Mouse (Mus musculus): ENCODE results near the gene Serac1. TPM values are rescaled to one million over a fixed set of nuclear protein-coding genes. Genes with fewer than 3 reads are reported as not detected.

The Serac1 gene
- polyA plus RNA-seq, 1 experiment from 2014 or later, result 6.2 TPM

DNA sequence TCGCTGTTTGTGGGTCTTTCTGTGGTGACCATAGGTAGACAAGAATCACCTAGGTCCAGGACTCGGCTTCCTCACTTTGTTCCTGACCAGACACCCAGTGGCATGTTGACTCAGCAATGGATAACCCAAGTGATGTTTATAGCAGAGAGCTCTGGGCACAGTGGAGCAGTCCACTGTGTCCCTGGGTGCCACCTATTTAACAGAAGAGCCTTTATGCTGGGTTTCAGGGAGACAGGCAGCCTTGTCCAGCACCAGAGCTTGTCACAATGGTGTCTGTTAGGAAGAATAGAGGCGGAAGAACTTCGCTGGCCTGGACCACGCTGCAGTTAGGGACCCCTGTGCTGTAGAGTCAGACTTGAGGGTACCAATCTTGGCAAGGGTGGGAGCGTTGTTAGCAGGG is 77.0 kb downstream of the Serac1 start:
- H3K4me1 ChIP-seq, result peaks cover 41% of the 10 kb centered on the region
- H3K4me2 ChIP-seq, result no peak overlapping the region
- H3K9me3 ChIP-seq, result no peaks in the 10 kb centered on the region
- WGBS, result 87% methylated on average over 6 of the region's 6 CpGs
- no peak overlapping the region for H3K4me3 ChIP-seq
- no peak overlapping the region for H3K27ac ChIP-seq
- H3K9ac ChIP-seq, result no peak overlapping the region
- no peak for ATAC-seq (ENCODE audit: insufficient number of reproducible peaks, low FRiP score, low TSS enrichment, low read depth)
- H3K36me3 ChIP-seq, result peaks cover 4% of the 10 kb centered on the region; the same call in 1 of the 2 replicates
- no peaks in the 10 kb centered on the region for H3K27me3 ChIP-seq

- Histone ChIP-seq H3K27me3 (no peaks in the 10 kb centered on the region), H3K4me3 (no peak overlapping the region), H3K36me3 (peaks cover 4% of the 10 kb centered on the region; the same call in 1 of the 2 replicates), H3K4me2 (no peak overlapping the region), H3K4me1 (peaks cover 38% of the 10 kb centered on the region), H3K9me3 (no peaks in the 10 kb centered on the region), H3K9ac (no peak overlapping the region), H3K27ac (no peak overlapping the region)
- no peak for ATAC-seq (ENCODE audit: insufficient number of reproducible peaks, low FRiP score, low TSS enrichment, low read depth)
- 54% methylated on average over 7 of the region's 7 CpGs for WGBS
These were observed 77.7 kb downstream of the Serac1 start for GRCm38 (mm10) chr17:6001836-6002235.

GRCm38 (mm10) chr17:6001389-6001788 is 78.2 kb downstream of the Serac1 start:
- H3K27ac ChIP-seq, result no peak overlapping the region
- H3K4me1 ChIP-seq, result peaks cover 35% of the 10 kb centered on the region
- H3K9ac ChIP-seq, result no peak overlapping the region
- no peaks in the 10 kb centered on the region for H3K9me3 ChIP-seq
- no peak overlapping the region for H3K4me3 ChIP-seq
- H3K4me2 ChIP-seq, result no peak overlapping the region
- no peak for ATAC-seq (ENCODE audit: insufficient number of reproducible peaks, low FRiP score, low TSS enrichment, low read depth)
- 68% methylated on average over 6 of the region's 6 CpGs for WGBS
- peaks cover 4% of the 10 kb centered on the region; the same call in 1 of the 2 replicates for H3K36me3 ChIP-seq
- H3K27me3 ChIP-seq, result no peaks in the 10 kb centered on the region

DNA sequence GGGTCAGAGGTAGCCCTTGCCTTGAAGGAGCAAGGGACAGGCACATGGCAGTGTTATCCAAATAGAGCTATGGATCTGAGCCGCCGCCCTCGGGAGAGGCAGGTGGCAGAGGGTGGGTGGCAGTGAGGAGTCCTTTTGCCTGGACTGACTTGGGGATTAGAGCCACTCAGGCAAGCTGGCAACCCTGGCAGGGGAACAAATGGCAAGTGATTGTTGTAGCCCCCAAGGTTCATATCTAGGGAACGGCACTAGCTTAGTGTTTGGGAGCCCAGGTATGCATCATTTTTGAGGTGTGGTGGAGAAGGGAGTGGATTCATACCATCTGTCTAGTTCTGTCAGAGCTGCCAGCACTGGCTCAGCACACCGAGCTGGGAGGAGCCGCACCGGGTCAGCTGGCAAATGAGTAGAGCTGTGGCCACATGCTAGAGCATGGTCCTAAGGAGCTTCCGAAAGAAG is 78.6 kb downstream of the Serac1 start:
- no peak overlapping the region for H3K4me2 ChIP-seq
- no peak overlapping the region for H3K4me3 ChIP-seq
- no peaks in the 10 kb centered on the region for H3K27me3 ChIP-seq
- no peaks in the 10 kb centered on the region for H3K9me3 ChIP-seq
- ATAC-seq (ENCODE audit: insufficient number of reproducible peaks, low FRiP score, low TSS enrichment, low read depth), result no peak
- 78% methylated on average over 8 of the region's 8 CpGs for WGBS
- no peak overlapping the region; the same call in 1 of the 2 replicates for H3K27ac ChIP-seq
- peaks cover 4% of the 10 kb centered on the region; the same call in 1 of the 2 replicates for H3K36me3 ChIP-seq
- peaks cover 30% of the 10 kb centered on the region for H3K4me1 ChIP-seq
- H3K9ac ChIP-seq, result no peak overlapping the region

DNA sequence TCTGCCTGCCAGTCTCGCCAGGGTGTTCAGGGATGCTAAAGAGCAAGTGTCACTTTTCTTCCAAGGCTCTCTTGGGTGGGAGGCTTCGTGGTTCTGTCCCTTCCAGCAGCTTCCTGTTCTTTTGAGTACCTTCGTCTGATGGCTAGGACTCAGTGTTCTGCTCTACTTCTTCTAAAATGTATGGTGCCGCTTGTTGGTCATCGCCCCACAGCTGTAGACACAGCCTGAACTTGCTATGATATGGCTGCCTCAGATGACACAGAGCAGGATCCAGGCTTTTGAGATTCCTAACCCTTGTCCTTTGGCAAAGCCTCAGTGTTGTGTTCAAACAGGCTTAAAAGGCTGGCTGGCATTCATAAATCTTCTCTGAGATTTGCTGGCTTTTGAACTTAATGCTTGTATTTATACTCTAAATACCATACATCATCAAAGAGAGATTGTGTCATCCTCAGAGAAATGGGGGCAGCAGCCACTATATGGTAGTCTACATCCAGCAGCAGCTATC is 80.5 kb downstream of the Serac1 start:
- no peak for ATAC-seq (ENCODE audit: insufficient number of reproducible peaks, low FRiP score, low TSS enrichment, low read depth)
- no peak overlapping the region for H3K27ac ChIP-seq
- 73% methylated on average over 5 of the region's 5 CpGs for WGBS

GRCm38 (mm10) chr17:5998235-5998500 is 81.4 kb downstream of the Serac1 start:
- Histone ChIP-seq H3K27me3 (no peaks in the 10 kb centered on the region), H3K4me2 (no peak overlapping the region), H3K9me3 (no peaks in the 10 kb centered on the region), H3K9ac (no peak overlapping the region), H3K4me1 (peaks cover 20% of the 10 kb centered on the region), H3K27ac (no peak overlapping the region), H3K36me3 (no peaks in the 10 kb centered on the region; the same call in 1 of the 2 replicates), H3K4me3 (no peak overlapping the region)
- no peak for ATAC-seq (ENCODE audit: insufficient number of reproducible peaks, low FRiP score, low TSS enrichment, low read depth)

More for the DNA sequence above, 80.5 kb downstream of the Serac1 start:
- Histone ChIP-seq H3K4me2 (no peak overlapping the region), H3K9me3 (no peaks in the 10 kb centered on the region), H3K4me1 (peaks cover 20% of the 10 kb centered on the region), H3K36me3 (peaks cover 4% of the 10 kb centered on the region; the same call in 1 of the 2 replicates), H3K4me3 (no peak overlapping the region), H3K9ac (no peak overlapping the region), H3K27me3 (no peaks in the 10 kb centered on the region)

DNA sequence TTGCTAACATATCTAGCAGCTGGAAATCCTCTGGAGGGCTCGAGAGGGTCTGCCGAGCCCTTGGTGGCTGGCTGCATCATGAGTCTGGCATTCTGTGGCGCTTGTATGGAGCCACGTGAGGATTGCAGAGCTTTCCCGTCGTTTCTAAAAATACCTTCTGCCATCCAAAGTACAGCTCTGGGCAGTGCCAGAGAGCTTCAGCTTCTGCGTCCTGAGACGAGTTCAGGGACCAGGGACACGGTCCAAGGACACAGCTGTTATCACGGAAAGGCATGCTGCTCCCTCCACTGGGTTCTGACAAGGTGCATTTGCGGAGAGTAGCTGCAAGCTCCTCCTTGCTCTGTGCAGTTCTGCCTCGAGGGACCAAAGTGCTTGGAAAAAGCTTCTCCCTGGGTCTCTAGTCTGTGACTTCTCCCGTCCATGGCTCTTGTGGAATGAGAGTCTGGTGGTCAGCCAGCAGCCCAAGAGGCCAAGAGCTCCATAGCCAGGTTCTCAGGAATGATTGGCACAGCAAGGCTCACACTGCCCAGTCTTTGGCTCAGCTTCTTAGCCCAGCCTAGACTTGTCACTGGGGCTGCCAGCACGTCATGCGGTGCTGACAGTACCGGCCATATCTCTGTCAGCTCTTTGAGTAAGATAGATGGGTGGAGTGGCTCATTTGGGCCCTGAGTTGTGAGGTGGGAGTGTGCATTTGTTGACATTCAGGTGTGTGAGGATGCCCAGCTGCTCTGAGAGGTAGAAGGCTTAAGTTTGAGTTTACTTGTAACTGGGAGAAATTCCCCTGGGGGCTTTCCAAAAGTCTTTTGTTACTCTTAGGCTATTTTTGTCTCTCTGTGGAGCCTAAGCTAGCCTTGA is 81.9 kb downstream of the Serac1 start:
- no peak overlapping the region for H3K4me2 ChIP-seq
- H3K27ac ChIP-seq, result no peak overlapping the region
- H3K4me1 ChIP-seq, result peaks cover 20% of the 10 kb centered on the region
- no peaks in the 10 kb centered on the region for H3K36me3 ChIP-seq
- WGBS, result 61% methylated on average over 16 of the region's 16 CpGs
- H3K27me3 ChIP-seq, result no peaks in the 10 kb centered on the region
- no peaks in the 10 kb centered on the region for H3K9me3 ChIP-seq
- no peak overlapping the region for H3K4me3 ChIP-seq
- H3K9ac ChIP-seq, result no peak overlapping the region
- ATAC-seq (ENCODE audit: insufficient number of reproducible peaks, low FRiP score, low TSS enrichment, low read depth), result no peak

DNA sequence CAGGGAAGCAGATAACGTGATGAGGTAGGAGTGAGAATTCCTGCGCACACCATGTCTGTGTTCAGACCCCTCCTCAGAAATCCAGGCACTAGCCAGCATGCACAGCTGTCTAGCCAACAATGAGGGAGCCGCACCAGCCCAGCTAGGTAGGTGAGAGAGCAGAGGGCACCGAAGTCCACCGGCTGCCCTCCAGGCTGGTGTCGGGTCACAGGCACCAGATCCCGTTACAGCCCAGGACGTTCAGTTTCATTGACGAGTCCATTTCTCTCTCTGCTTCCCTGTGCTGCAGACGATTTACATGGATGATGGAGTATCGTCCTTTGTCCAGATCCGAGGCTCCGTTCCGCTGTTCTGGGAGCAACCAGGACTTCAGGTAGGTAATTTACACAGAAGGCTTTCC is 83.0 kb downstream of the Serac1 start:
- no peak for ATAC-seq (ENCODE audit: insufficient number of reproducible peaks, low FRiP score, low TSS enrichment, low read depth)
- no peaks in the 10 kb centered on the region for H3K9me3 ChIP-seq
- H3K27ac ChIP-seq, result no peak overlapping the region
- no peaks in the 10 kb centered on the region for H3K27me3 ChIP-seq
- H3K4me2 ChIP-seq, result no peak overlapping the region
- H3K4me3 ChIP-seq, result no peak overlapping the region
- 78% methylated on average over 14 of the region's 14 CpGs for WGBS
- no peak overlapping the region for H3K9ac ChIP-seq
- H3K4me1 ChIP-seq, result peaks cover 17% of the 10 kb centered on the region
- no peaks in the 10 kb centered on the region for H3K36me3 ChIP-seq

- WGBS, result 62% methylated on average over 6 of the region's 6 CpGs
- H3K9me3 ChIP-seq, result no peaks in the 10 kb centered on the region
- no peak overlapping the region for H3K4me2 ChIP-seq
- H3K27me3 ChIP-seq, result no peaks in the 10 kb centered on the region
- no peak for ATAC-seq (ENCODE audit: insufficient number of reproducible peaks, low FRiP score, low TSS enrichment, low read depth)
- H3K27ac ChIP-seq, result no peak overlapping the region
- peaks cover 8% of the 10 kb centered on the region; the same call in 1 of the 2 replicates for H3K4me1 ChIP-seq
- no peak overlapping the region for H3K9ac ChIP-seq
- no peak overlapping the region for H3K4me3 ChIP-seq
- no peaks in the 10 kb centered on the region for H3K36me3 ChIP-seq
These were observed 84.9 kb downstream of the Serac1 start for GRCm38 (mm10) chr17:5994606-5995005.

GRCm38 (mm10) chr17:5993581-5994260 is 85.8 kb downstream of the Serac1 start:
- no peak overlapping the region for H3K4me3 ChIP-seq
- H3K4me2 ChIP-seq, result no peak overlapping the region
- H3K9me3 ChIP-seq, result no peaks in the 10 kb centered on the region
- WGBS, result 50% methylated on average over 3 of the region's 3 CpGs
- no peak for ATAC-seq (ENCODE audit: insufficient number of reproducible peaks, low FRiP score, low TSS enrichment, low read depth)
- H3K27me3 ChIP-seq, result no peaks in the 10 kb centered on the region
- peaks cover 8% of the 10 kb centered on the region; the same call in 1 of the 2 replicates for H3K4me1 ChIP-seq
- H3K27ac ChIP-seq, result no peak overlapping the region
- no peaks in the 10 kb centered on the region for H3K36me3 ChIP-seq
- H3K9ac ChIP-seq, result no peak overlapping the region

DNA sequence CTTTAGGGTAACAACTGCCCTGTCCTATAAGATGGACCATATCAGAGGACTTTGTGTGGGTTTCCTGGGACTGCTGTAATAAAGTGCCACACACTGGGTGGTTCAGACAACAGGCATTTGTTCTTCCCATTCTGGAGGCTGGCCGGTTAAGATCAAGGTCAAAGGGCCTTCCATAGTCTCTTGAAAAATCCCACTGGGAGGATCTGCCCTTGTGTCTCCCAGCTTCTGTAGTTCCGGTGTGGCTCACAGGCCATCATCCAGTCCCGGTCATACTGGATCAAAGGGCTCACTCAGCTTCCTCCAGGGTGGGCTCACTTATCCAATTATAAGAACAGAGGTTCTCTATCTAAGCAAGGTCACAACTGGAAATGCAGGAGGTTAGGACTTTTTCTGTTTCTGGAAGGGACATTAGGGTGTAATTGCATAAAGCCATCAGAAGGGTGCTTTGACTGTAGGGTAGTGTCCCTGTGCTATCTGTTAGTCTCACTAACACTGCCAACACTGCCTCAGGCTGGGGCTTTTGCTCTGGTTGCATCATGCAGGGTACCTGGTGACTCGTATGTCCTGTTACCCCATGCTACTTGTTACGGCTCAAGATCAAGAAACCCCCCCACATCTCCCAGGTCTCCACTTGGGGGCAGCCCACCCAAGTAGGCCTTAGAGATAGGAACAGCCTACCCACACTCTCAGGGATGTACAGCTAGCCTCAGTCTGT is 86.5 kb downstream of the Serac1 start:
- Histone ChIP-seq H3K9ac (no peak overlapping the region), H3K27ac (no peak overlapping the region), H3K36me3 (no peaks in the 10 kb centered on the region), H3K4me3 (no peak overlapping the region), H3K4me1 (peaks cover 8% of the 10 kb centered on the region; the same call in 1 of the 2 replicates), H3K4me2 (no peak overlapping the region), H3K27me3 (no peaks in the 10 kb centered on the region), H3K9me3 (no peaks in the 10 kb centered on the region)
- WGBS, result 74% methylated on average over 5 of the region's 5 CpGs
- no peak for ATAC-seq (ENCODE audit: insufficient number of reproducible peaks, low FRiP score, low TSS enrichment, low read depth)
